Mouse (Mus musculus) liver, embryonic 12.5 days (tissue): ENCODE measurements around the gene Zfp512. TPM values are rescaled to one million over a fixed set of nuclear protein-coding genes. Genes with fewer than 3 reads are reported as not detected.

Source experiments
- polyA plus RNA-seq: library from polyadenylated mRNA; unstranded; fragments of >200 nt; fragmentation: Nextera tagmentation; extraction: Ambion mirVana; gene quantifications from 2 replicates; pipeline ENCODE4 v1.2.1, GENCODE M21; 2016

Zfp512 gene
- polyA plus RNA-seq, 1 experiment from 2014 or later = 23.8 TPM

Other genes with a start within 250 kb of the Zfp512 start
- 195 and 204 TPM in 2 replicates for gene Ppm1g, start 231.7 kb upstream of the Zfp512 start, polyA plus RNA-seq
- 60.1 and 64.8 TPM in 2 replicates for gene Nrbp1, start 211.6 kb upstream of the Zfp512 start, polyA plus RNA-seq
- gene Gm9970, start 211.2 kb upstream of the Zfp512 start, polyA plus RNA-seq = not detected in 2 replicates
- 4.6 and 6.1 TPM in 2 replicates for gene Krtcap3, start 200.7 kb upstream of the Zfp512 start, polyA plus RNA-seq
- gene Ift172, start 161.3 kb upstream of the Zfp512 start, polyA plus RNA-seq = 8.7 and 10.3 TPM in 2 replicates
- 13.9 and 15.7 TPM in 2 replicates for gene Fndc4, start 156.4 kb upstream of the Zfp512 start, polyA plus RNA-seq
- gene Gckr, start 155.0 kb upstream of the Zfp512 start, polyA plus RNA-seq = 10.3 and 11.2 TPM in 2 replicates
- gene 4930548H24Rik, start 33.3 kb downstream of the Zfp512 start, polyA plus RNA-seq = not detected in 2 replicates
- gene Gpn1, start 42.3 kb downstream of the Zfp512 start, polyA plus RNA-seq = 34.9 and 38.8 TPM in 2 replicates
- 19.2 and 20.4 TPM in 2 replicates for gene Slc4a1ap, start 74.6 kb downstream of the Zfp512 start, polyA plus RNA-seq
- 12.7 and 12.9 TPM in 2 replicates for gene Supt7l, start 75.4 kb downstream of the Zfp512 start, polyA plus RNA-seq
- gene Mrpl33, start 144.5 kb downstream of the Zfp512 start, polyA plus RNA-seq = 232 and 236 TPM in 2 replicates
- gene Rbks, start 245.2 kb downstream of the Zfp512 start, polyA plus RNA-seq = 20.7 and 20.8 TPM in 2 replicates
- 41.3 and 41.7 TPM in 2 replicates for gene Babam2, start 245.3 kb downstream of the Zfp512 start, polyA plus RNA-seq